Mouse (Mus musculus): Measurements from ENCODE around the gene Cel. TPM values are rescaled to one million over a fixed set of nuclear protein-coding genes. Genes with fewer than 3 reads are reported as not detected.

Gene Cel
- polyA plus RNA-seq, 1 experiment from 2014 or later = not detected

- no peak for DNase-seq (ENCODE audit: extremely low spot score, low spot score)
- 0 out of 2 replicates have a peak, but pooled peaks cover 6% of the 10 kb centered on the region for H3K27me3 ChIP-seq (ENCODE audit: poor library complexity, severe bottlenecking)
- H3K4me1 ChIP-seq = peaks cover 29% of the 10 kb centered on the region
- H3K36me3 ChIP-seq (replicated peaks) = no peaks in the 10 kb centered on the region
- 69% methylated on average over 12 of the region's 12 CpGs for WGBS
- H3K4me3 ChIP-seq = no peak overlapping the region
- peak overlapping the region; percentile 9; the same call in 1 of the 2 replicates for H3K27ac ChIP-seq
- H3K9me3 ChIP-seq = peaks cover 3% of the 10 kb centered on the region; the same call in 1 of the 2 replicates
Measured at GRCm38 (mm10) chr2:28598692-28599568, 35.7 kb upstream of the Cel start.

DNA sequence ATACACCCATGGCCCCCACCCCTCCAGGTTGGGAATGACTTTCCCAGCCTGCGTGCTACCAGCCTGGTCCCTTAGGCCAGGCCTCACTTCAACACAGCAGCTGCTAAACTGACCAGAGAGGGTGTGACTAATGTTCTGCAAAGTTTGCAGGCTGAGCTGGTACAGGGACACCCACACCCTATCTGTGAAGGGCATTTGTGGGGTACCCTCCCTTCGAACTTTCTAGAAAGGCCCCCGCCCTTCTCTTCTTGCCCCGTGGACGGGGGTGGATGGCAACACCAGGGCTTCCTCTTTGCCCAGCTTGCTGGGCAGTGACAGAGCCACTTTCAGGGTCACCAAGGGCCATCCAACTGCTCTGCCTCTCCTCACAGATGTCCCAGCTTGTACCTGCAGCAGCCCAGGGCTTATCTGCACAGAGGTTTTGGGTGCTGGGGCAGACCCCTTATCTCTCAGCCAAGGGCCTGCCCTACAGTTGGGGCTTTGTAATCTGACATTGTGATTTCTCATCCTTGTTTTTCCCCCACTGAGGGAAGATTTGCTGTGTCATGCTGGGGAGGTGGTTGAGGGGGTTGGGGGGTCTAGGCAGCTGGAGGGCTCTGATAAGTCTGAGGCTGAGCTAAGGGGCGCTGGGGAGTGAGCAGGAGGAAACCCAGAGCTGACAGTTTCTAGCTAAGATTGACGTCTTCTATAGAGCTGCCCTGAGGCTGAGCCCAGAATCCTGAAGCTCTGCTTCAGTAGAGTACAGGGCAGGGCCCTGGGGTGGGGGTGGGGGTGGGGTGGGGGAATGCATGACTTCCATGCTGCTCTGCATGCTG is 34.7 kb upstream of the Cel start:
- Histone ChIP-seq H3K9me3 (peaks cover 3% of the 10 kb centered on the region; the same call in 1 of the 2 replicates), H3K4me1 (peaks cover 29% of the 10 kb centered on the region), H3K36me3 (replicated peaks) (no peaks in the 10 kb centered on the region), H3K27ac (0 out of 2 replicates have a peak overlapping the region, but pooled peaks have one; percentile 35), H3K27me3 (ENCODE audit: poor library complexity, severe bottlenecking) (peaks cover 16% of the 10 kb centered on the region; the same call in 1 of the 2 replicates), H3K4me3 (no peak overlapping the region)
- DNase-seq (ENCODE audit: extremely low spot score, low spot score) = no peak
- WGBS = 73% methylated on average over 7 of the region's 7 CpGs

DNA sequence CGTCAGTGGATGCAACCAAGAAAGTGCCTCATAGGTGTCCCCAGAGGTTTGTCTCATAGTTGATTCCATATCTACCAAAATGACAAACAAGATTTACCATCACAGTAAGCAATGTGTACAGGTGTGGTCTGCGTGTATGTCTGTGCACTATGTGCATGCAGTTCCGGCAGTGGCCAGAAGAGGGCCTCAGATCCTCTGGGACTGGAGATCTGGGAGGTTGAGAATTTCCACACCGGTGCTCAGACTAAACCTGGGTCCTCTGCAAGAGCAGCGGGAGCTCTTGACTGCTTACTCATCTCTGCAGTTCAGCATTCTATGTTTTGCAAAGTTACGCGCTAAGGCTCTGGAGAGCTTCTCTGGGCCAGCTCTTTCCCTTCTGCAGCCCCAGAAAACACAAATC is 33.8 kb upstream of the Cel start:
- Histone ChIP-seq H3K4me3 (no peak overlapping the region), H3K36me3 (replicated peaks) (no peaks in the 10 kb centered on the region), H3K27me3 (ENCODE audit: poor library complexity, severe bottlenecking) (peaks cover 16% of the 10 kb centered on the region; the same call in 1 of the 2 replicates), H3K9me3 (peaks cover 3% of the 10 kb centered on the region; the same call in 1 of the 2 replicates), H3K27ac (no peak overlapping the region), H3K4me1 (peaks cover 25% of the 10 kb centered on the region)
- WGBS = 88% methylated on average over 7 of the region's 7 CpGs
- no peak for DNase-seq (ENCODE audit: extremely low spot score, low spot score)

GRCm38 (mm10) chr2:28596021-28596420 is 32.8 kb upstream of the Cel start:
- WGBS = 89% methylated on average over 7 of the region's 7 CpGs
- DNase-seq (ENCODE audit: extremely low spot score, low spot score) = no peak

DNA sequence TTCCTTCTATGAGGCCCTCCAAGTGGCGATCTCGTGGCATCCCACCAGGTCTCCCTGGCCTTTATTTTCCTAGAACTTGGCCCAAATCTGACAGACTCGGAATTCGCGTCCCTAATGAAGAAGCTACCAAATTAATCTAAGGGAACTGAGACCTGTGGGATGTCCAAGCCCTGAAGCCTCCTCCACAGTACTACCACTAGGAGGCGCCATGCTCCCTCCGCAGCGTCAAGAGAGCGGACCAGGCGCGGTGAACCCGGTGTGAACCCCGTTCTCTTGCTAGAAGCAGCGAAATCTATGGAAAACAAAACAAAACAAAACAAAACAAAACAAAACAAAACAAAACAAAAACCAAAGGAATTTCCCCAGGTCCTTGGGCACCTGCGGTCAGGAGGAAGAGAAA is 29.6 kb upstream of the Cel start:
- 10% methylated on average over 15 of the region's 15 CpGs for WGBS
- DNase-seq (ENCODE audit: extremely low spot score, low spot score) = peak; percentile 64
- H3K36me3 ChIP-seq (replicated peaks) = no peaks in the 10 kb centered on the region

More at GRCm38 (mm10) chr2:28596021-28596420, 32.8 kb upstream of the Cel start:
- Histone ChIP-seq H3K4me3 (no peak overlapping the region), H3K36me3 (replicated peaks) (no peaks in the 10 kb centered on the region), H3K4me1 (peaks cover 18% of the 10 kb centered on the region), H3K9me3 (peaks cover 3% of the 10 kb centered on the region; the same call in 1 of the 2 replicates), H3K27me3 (ENCODE audit: poor library complexity, severe bottlenecking) (peaks cover 16% of the 10 kb centered on the region; the same call in 1 of the 2 replicates), H3K27ac (no peak overlapping the region)

DNA sequence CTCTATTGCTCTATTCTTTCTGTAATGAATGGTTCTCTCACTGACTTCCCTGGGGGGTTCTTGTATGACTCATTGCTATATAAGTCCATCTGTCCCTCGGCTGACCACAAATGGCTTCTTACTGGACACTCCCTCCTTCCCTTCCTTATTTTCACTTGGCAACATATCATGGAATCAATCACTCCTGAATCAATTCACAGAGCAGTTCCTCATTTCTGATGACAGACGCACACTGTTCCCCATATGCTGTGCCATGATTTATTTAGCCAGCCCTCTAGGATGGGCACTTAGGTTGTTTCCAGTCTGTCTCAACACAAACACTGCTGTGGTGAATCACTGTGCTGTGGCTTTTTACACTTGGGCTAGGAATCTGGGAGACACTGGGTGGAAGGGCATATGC is 28.3 kb upstream of the Cel start:
- no peak overlapping the region for H3K27ac ChIP-seq
- no peaks in the 10 kb centered on the region for H3K4me1 ChIP-seq
- H3K9me3 ChIP-seq = no peaks in the 10 kb centered on the region
- no peaks in the 10 kb centered on the region for H3K36me3 ChIP-seq (replicated peaks)
- 90% methylated on average over 2 of the region's 2 CpGs for WGBS
- peaks cover 16% of the 10 kb centered on the region; the same call in 1 of the 2 replicates for H3K27me3 ChIP-seq (ENCODE audit: poor library complexity, severe bottlenecking)
- H3K4me3 ChIP-seq = no peak overlapping the region
- no peak for DNase-seq (ENCODE audit: extremely low spot score, low spot score)

More for the DNA sequence above, 29.6 kb upstream of the Cel start:
- Histone ChIP-seq H3K27ac (no peak overlapping the region), H3K4me1 (peaks cover under 1% of the 10 kb centered on the region; the same call in 1 of the 2 replicates), H3K27me3 (ENCODE audit: poor library complexity, severe bottlenecking) (peaks cover 16% of the 10 kb centered on the region; the same call in 1 of the 2 replicates), H3K4me3 (no peak overlapping the region), H3K9me3 (peaks cover 3% of the 10 kb centered on the region; the same call in 1 of the 2 replicates)

- WGBS = 41% methylated on average over 1 of the region's 1 CpGs
- H3K27ac ChIP-seq = no peak overlapping the region
Measured at GRCm38 (mm10) chr2:28588574-28588973, 25.4 kb upstream of the Cel start.

DNA sequence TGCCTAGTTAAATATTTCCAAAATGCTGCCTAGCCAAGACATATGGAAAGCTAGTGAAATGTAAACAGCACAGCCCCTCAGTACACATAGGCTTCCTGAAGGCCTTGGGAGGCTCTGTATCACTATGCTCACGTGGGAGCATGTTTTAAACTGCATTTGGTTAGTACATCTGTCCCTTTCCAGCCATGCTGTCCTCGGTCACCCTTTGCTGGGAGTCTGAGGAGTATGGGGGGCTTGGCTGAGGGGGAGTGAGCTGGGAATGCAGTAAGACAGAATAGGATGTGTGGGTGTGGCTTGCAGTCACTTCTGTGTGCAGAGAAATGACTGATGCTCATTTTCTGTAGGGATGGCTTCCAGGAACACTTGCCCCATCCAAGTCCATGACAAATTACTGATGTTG is 22.5 kb upstream of the Cel start:
- Histone ChIP-seq H3K4me3 (no peak overlapping the region), H3K4me1 (peaks cover 24% of the 10 kb centered on the region), H3K27ac (no peak overlapping the region), H3K9me3 (no peaks in the 10 kb centered on the region), H3K36me3 (replicated peaks) (peaks cover 6% of the 10 kb centered on the region), H3K27me3 (ENCODE audit: poor library complexity, severe bottlenecking) (no peaks in the 10 kb centered on the region)
- DNase-seq (ENCODE audit: extremely low spot score, low spot score) = no peak
- 51% methylated on average over 2 of the region's 2 CpGs for WGBS

More at GRCm38 (mm10) chr2:28588574-28588973, 25.4 kb upstream of the Cel start:
- Histone ChIP-seq H3K36me3 (replicated peaks) (no peaks in the 10 kb centered on the region), H3K4me3 (no peak overlapping the region), H3K27me3 (ENCODE audit: poor library complexity, severe bottlenecking) (peaks cover 6% of the 10 kb centered on the region; the same call in 1 of the 2 replicates), H3K9me3 (no peaks in the 10 kb centered on the region), H3K4me1 (peaks cover 3% of the 10 kb centered on the region)
- DNase-seq (ENCODE audit: extremely low spot score, low spot score) = no peak

- H3K36me3 ChIP-seq (replicated peaks) = peaks cover 12% of the 10 kb centered on the region
- no peak overlapping the region for H3K27ac ChIP-seq
- no peak overlapping the region for H3K4me3 ChIP-seq
- WGBS = 24% methylated on average over 6 of the region's 6 CpGs
- peaks cover 24% of the 10 kb centered on the region for H3K4me1 ChIP-seq
- H3K27me3 ChIP-seq (ENCODE audit: poor library complexity, severe bottlenecking) = no peaks in the 10 kb centered on the region
- peak; percentile 71 for DNase-seq (ENCODE audit: extremely low spot score, low spot score)
- H3K9me3 ChIP-seq = no peaks in the 10 kb centered on the region
Measured at GRCm38 (mm10) chr2:28585043-28585571, 21.9 kb upstream of the Cel start.

- 80% methylated on average over 9 of the region's 9 CpGs for WGBS
- H3K4me1 ChIP-seq = peaks cover 24% of the 10 kb centered on the region
Measured at GRCm38 (mm10) chr2:28583651-28584050, 20.4 kb upstream of the Cel start, which contains the start of gene Gtf3c5. Gtf3c5 (minus strand) TSS chr2:28583751.

GRCm38 (mm10) chr2:28582647-28583353 is 19.6 kb upstream of the Cel start:
- Histone ChIP-seq H3K9me3 (no peaks in the 10 kb centered on the region), H3K36me3 (replicated peaks) (peaks cover 35% of the 10 kb centered on the region)
- WGBS = under 1% methylated on average over 56 of the region's 56 CpGs

More at GRCm38 (mm10) chr2:28583651-28584050, 20.4 kb upstream of the Cel start, which contains the start of gene Gtf3c5:
- no peak for DNase-seq (ENCODE audit: extremely low spot score, low spot score)
- Histone ChIP-seq H3K4me3 (peak within 1 kb of the TSS; percentile 70), H3K36me3 (replicated peaks) (peaks cover 27% of the 10 kb centered on the region), H3K27me3 (ENCODE audit: poor library complexity, severe bottlenecking) (no peaks in the 10 kb centered on the region), H3K27ac (peak within 1 kb of the TSS; percentile 96), H3K9me3 (no peaks in the 10 kb centered on the region)

More at GRCm38 (mm10) chr2:28582647-28583353, 19.6 kb upstream of the Cel start:
- H3K27me3 ChIP-seq (ENCODE audit: poor library complexity, severe bottlenecking) = no peaks in the 10 kb centered on the region
- H3K4me1 ChIP-seq = peaks cover 24% of the 10 kb centered on the region
- H3K27ac ChIP-seq = peak overlapping the region; percentile 96
- DNase-seq (ENCODE audit: extremely low spot score, low spot score) = peak; percentile 93
- H3K4me3 ChIP-seq = peak overlapping the region; percentile 70
